In genomic region chr19:30549854-30550647, GRCm38 (mm10) we compare ENCODE assay signal across 11 mouse cellular contexts. TPM values are rescaled to one million over a fixed set of nuclear protein-coding genes. Genes with fewer than 3 reads are reported as not detected.
DNase-seq lines count a peak whose midpoint lies in the region; ATAC-seq and TF ChIP-seq lines count a peak whose summit lies in the region.
"Had no signal": no experiment of that assay in that cellular context is flagged by ENCODE, and none has a peak within 500 bp of the region (broad histone marks: within the 10 kb centered on the region; RNA-seq: fewer than 3 reads in every experiment).

No protein-coding gene starts in this region.

- WGBS in kidney, postnatal 0 days = 4% methylated on average over 17 of the region's 17 CpGs
- under 1% methylated on average over 17 of the region's 17 CpGs for WGBS in forebrain, embryonic 12.5 days
- 2% methylated on average over 17 of the region's 17 CpGs for WGBS in limb, embryonic 13.5 days
- WGBS in neural tube, embryonic 15.5 days = 1% methylated on average over 17 of the region's 17 CpGs

- no peak for TF ChIP-seq CTCF in kidney, postnatal 0 days (IDR thresholded peaks at IDR 0.05; ENCODE audit: low read depth)

- H3K36me3 ChIP-seq in kidney, postnatal 0 days (ENCODE audit: insufficient read depth, low read length) = no peaks in the 10 kb centered on the region
- H3K36me3 ChIP-seq in forebrain, embryonic 12.5 days (replicated peaks) = no peaks in the 10 kb centered on the region
- no peaks in the 10 kb centered on the region for H3K36me3 ChIP-seq in limb, embryonic 13.5 days
- H3K36me3 ChIP-seq in neural tube, embryonic 15.5 days = no peaks in the 10 kb centered on the region
- H3K36me3 ChIP-seq: G1E had no signal

- peaks cover 6% of the 10 kb centered on the region; the same call in 1 of the 2 replicates for H3K27me3 ChIP-seq in kidney, postnatal 0 days (ENCODE audit: insufficient read depth, low read length)
- peaks cover 86% of the 10 kb centered on the region for H3K27me3 ChIP-seq in forebrain, embryonic 12.5 days
- peaks cover 81% of the 10 kb centered on the region for H3K27me3 ChIP-seq in limb, embryonic 13.5 days
- peaks cover 61% of the 10 kb centered on the region for H3K27me3 ChIP-seq in neural tube, embryonic 15.5 days (replicated peaks)

- H3K4me2 ChIP-seq in kidney, postnatal 0 days (ENCODE audit: low read length) = peak overlapping the region; percentile 67
- H3K4me2 ChIP-seq in forebrain, embryonic 12.5 days = peak overlapping the region; percentile 60
- H3K4me2 ChIP-seq in limb, embryonic 13.5 days (replicated peaks) = peak overlapping the region; percentile 70
- peak overlapping the region; percentile 73 for H3K4me2 ChIP-seq in neural tube, embryonic 15.5 days

- peak overlapping the region; percentile 46 for H3K4me3 ChIP-seq in kidney, postnatal 0 days (replicated peaks; ENCODE audit: low read depth, low read length)
- H3K4me3 ChIP-seq in forebrain, embryonic 12.5 days (replicated peaks) = peak overlapping the region; percentile 40
- H3K4me3 ChIP-seq in limb, embryonic 13.5 days = peak overlapping the region; percentile 45
- peak overlapping the region; percentile 41 for H3K4me3 ChIP-seq in neural tube, embryonic 15.5 days (replicated peaks)
- H3K4me3 ChIP-seq: erythroblast, embryonic 14.5 days; myocyte had no signal

- no peaks in the 10 kb centered on the region for H3K9me3 ChIP-seq in kidney, postnatal 0 days (replicated peaks; ENCODE audit: low read length)
- H3K9me3 ChIP-seq in forebrain, embryonic 12.5 days = no peaks in the 10 kb centered on the region
- H3K9me3 ChIP-seq in limb, embryonic 13.5 days = no peaks in the 10 kb centered on the region
- no peaks in the 10 kb centered on the region for H3K9me3 ChIP-seq in neural tube, embryonic 15.5 days (replicated peaks)
- H3K9me3 ChIP-seq: G1E had no signal

- no peak for ATAC-seq in kidney, postnatal 0 days (replicated peaks; ENCODE audit: low FRiP score, low read depth)
- ATAC-seq in forebrain, embryonic 12.5 days (ENCODE audit: low FRiP score) = peak; percentile 10; the same call in 1 of the 2 replicates
- no peak for ATAC-seq in limb, embryonic 13.5 days (ENCODE audit: low FRiP score, low read depth)
- ATAC-seq in neural tube, embryonic 15.5 days (ENCODE audit: low FRiP score) = no peak

- peaks cover 7% of the 10 kb centered on the region; the same call in 1 of the 2 replicates for H3K4me1 ChIP-seq in kidney, postnatal 0 days (replicated peaks; ENCODE audit: insufficient read depth, low read length)
- peaks cover 28% of the 10 kb centered on the region for H3K4me1 ChIP-seq in forebrain, embryonic 12.5 days
- H3K4me1 ChIP-seq in limb, embryonic 13.5 days = peaks cover 25% of the 10 kb centered on the region; the same call in 1 of the 2 replicates
- H3K4me1 ChIP-seq in neural tube, embryonic 15.5 days = peaks cover 28% of the 10 kb centered on the region

- no peak for DNase-seq in kidney, postnatal 0 days (ENCODE audit: low spot score)
- DNase-seq in kidney, postnatal 14 days = no peak
- DNase-seq in layer of hippocampus, adult 18-20 months (ENCODE audit: low spot score in 2 of 2) = no peak
- DNase-seq in urinary bladder, postnatal 25 days (ENCODE audit: low spot score) = no peak
- DNase-seq in spleen, adult 18-20 months = no peak

- H3K9ac ChIP-seq in kidney, postnatal 0 days (ENCODE audit: low read depth, low read length) = no peak overlapping the region
- H3K9ac ChIP-seq in forebrain, embryonic 12.5 days = no peak overlapping the region
- H3K9ac ChIP-seq in limb, embryonic 13.5 days = peak overlapping the region; percentile 53; the same call in 1 of the 2 replicates
- 0 out of 2 replicates have a peak overlapping the region, but pooled peaks have one; percentile 11 for H3K9ac ChIP-seq in neural tube, embryonic 15.5 days (replicated peaks)

- no peak overlapping the region for H3K27ac ChIP-seq in kidney, postnatal 0 days
- H3K27ac ChIP-seq in forebrain, embryonic 12.5 days = no peak overlapping the region
- H3K27ac ChIP-seq in limb, embryonic 13.5 days = no peak overlapping the region
- H3K27ac ChIP-seq in neural tube, embryonic 15.5 days (replicated peaks) = no peak overlapping the region

RNA-seq across cellular contexts. Expression of gene Dkk1, which starts 0.6 kb away (rescaled TPM):
- polyA plus RNA-seq in kidney, postnatal 0 days (2015; fragmentation: Nextera tagmentation; extraction: Ambion mirVana) = 25.7 and 26.9 TPM in 2 replicates
- polyA plus RNA-seq in forebrain, embryonic 12.5 days (2016; fragmentation: Nextera tagmentation; extraction: Ambion mirVana) = 3.0 and 3.1 TPM in 2 replicates
- 11.7 and 15.2 TPM in 2 replicates for polyA plus RNA-seq in limb, embryonic 13.5 days (2015; fragmentation: Nextera tagmentation; extraction: Ambion mirVana)
- 1.0 and 1.1 TPM in 2 replicates for polyA plus RNA-seq in neural tube, embryonic 15.5 days (2015; fragmentation: Nextera tagmentation; extraction: Ambion mirVana)
- total RNA-seq in layer of hippocampus, adult 18-20 months (2021) = not detected
- polyA plus RNA-seq: erythroblast, embryonic 14.5 days; G1E; myocyte had no signal

Comparison
In these comparisons a context has a peak if more than half of its experiments do, and no peak if none do; other contexts are left out.
1. H3K9ac ChIP-seq: peak in limb, embryonic 13.5 days (single experiment) and neural tube, embryonic 15.5 days (single experiment); none in kidney, postnatal 0 days (single experiment) and forebrain, embryonic 12.5 days (single experiment).
2. Peak in every context shown above with its lines, with median percentiles within 50 percentile points of each other: H3K4me2 ChIP-seq and H3K4me3 ChIP-seq.